Mouse (Mus musculus) intestine, postnatal 0 days (tissue): Measurements from ENCODE around the gene Kcp. TPM values are rescaled to one million over a fixed set of nuclear protein-coding genes. Genes with fewer than 3 reads are reported as not detected.

Experiments used
- ATAC-seq: fragments of 200-750 bp; cut with Nextera tagmentation; 2 replicates; pipeline ENCODE4 v1.8.0; 2017; ENCODE audit warnings: mild to moderate bottlenecking, moderate TSS enrichment, moderate library complexity
- H3K27ac ChIP-seq: fragments of 300-500 bp; sonication (generic); 2 replicates; pipeline ENCODE4 v1.5.1; 2014; ENCODE audit warnings: mild to moderate bottlenecking, low read depth, low read length, moderate library complexity
- H3K27me3 ChIP-seq: fragments of 300-500 bp; sonication (generic); replicated peaks from 2 replicates; pipeline ENCODE4 v1.6.1; 2014; ENCODE audit warnings: low read length, mixed read lengths; ENCODE audit not compliant: control insufficient read depth, insufficient read depth
- H3K36me3 ChIP-seq: fragments of 300-500 bp; sonication (generic); 2 replicates; pipeline ENCODE4 v1.6.1; 2014; ENCODE audit warnings: mild to moderate bottlenecking, moderate library complexity; ENCODE audit not compliant: control insufficient read depth, insufficient read depth
- H3K4me1 ChIP-seq: fragments of 300-500 bp; sonication (generic); replicated peaks from 2 replicates; pipeline ENCODE4 v1.6.1; 2014; ENCODE audit warnings: antibody characterized with exemption, low read length, mixed read lengths; ENCODE audit not compliant: control insufficient read depth, insufficient read depth
- H3K4me2 ChIP-seq: fragments of 300-500 bp; sonication (generic); replicated peaks from 2 replicates; pipeline ENCODE4 v1.6.1; 2014; ENCODE audit warnings: low read depth, mild to moderate bottlenecking, moderate library complexity
- H3K4me3 ChIP-seq: fragments of 300-500 bp; sonication (generic); 2 replicates; pipeline ENCODE4 v1.5.1; 2014; ENCODE audit warnings: low read depth, low read length
- H3K9ac ChIP-seq: fragments of 300-500 bp; sonication (generic); 2 replicates; pipeline ENCODE4 v1.6.1; 2014; ENCODE audit warnings: mild to moderate bottlenecking, low read depth, low read length
- H3K9me3 ChIP-seq: fragments of 300-500 bp; sonication (generic); 2 replicates; pipeline ENCODE4 v1.6.1; 2016; ENCODE audit warnings: mixed run types; ENCODE audit not compliant: control insufficient read depth
- CTCF ChIP-seq: sonication (generic); IDR thresholded peaks from 2 replicates; pipeline ENCODE4 v1.5.1; 2016; ENCODE audit warnings: low read depth, mild to moderate bottlenecking, control low read depth, antibody characterized with exemption, moderate library complexity
- WGBS: fragments of 180-500 bp; shearing (Covaris S2); extraction: QIAGEN DNeasy Blood & Tissue Kit; methylation state at CpG from one replicate; pipeline ENCODE4 v1.1.7; 2014; 5-methylcytosine and 5-hydroxymethylcytosine counted together
- polyA plus RNA-seq: library from polyadenylated mRNA; unstranded; fragments of >200 nt; fragmentation: Nextera tagmentation; extraction: Ambion mirVana; gene quantifications from 2 replicates; pipeline ENCODE4 v1.2.1, GENCODE M21; 2015

Gene Kcp
- polyA plus RNA-seq, 1 experiment from 2014 or later = 2.7 TPM

- H3K4me3 ChIP-seq = no peak overlapping the region
- no peak overlapping the region for H3K27ac ChIP-seq
- no peaks in the 10 kb centered on the region for H3K4me1 ChIP-seq
- no peaks in the 10 kb centered on the region for H3K27me3 ChIP-seq
- ATAC-seq = no peak
- WGBS = 92% methylated on average over 6 of the region's 6 CpGs
- no peak overlapping the region for H3K4me2 ChIP-seq
- no peaks in the 10 kb centered on the region for H3K9me3 ChIP-seq
- no peak overlapping the region for H3K9ac ChIP-seq
- H3K36me3 ChIP-seq = peaks cover 13% of the 10 kb centered on the region; the same call in 1 of the 2 replicates
- TF ChIP-seq CTCF = no peak
Observed at GRCm38 (mm10) chr6:29450667-29451066, 57.1 kb downstream of the Kcp start.

- peaks cover 12% of the 10 kb centered on the region; the same call in 1 of the 2 replicates for H3K36me3 ChIP-seq
Observed at GRCm38 (mm10) chr6:29449858-29450257, 57.9 kb downstream of the Kcp start.

DNA sequence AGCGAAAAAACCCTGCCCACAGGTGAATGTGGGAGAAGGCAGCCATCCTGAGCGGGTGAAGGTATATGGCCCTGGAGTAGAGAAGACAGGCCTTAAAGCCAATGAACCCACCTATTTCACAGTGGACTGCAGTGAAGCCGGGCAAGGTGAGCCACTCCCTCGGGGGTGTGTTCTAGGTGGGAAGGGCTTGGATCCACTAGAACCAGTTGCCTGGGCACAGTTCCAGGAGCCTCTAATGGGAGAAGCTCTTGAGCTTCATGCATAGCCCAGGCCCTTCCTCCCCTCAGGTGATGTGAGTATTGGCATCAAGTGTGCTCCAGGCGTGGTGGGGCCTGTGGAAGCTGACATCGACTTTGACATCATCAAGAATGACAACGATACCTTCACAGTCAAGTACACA is 62.4 kb downstream of the Kcp start:
- no peak for ATAC-seq
- H3K27ac ChIP-seq = no peak overlapping the region
- TF ChIP-seq CTCF = no peak
- no peaks in the 10 kb centered on the region for H3K4me1 ChIP-seq
- 89% methylated on average over 7 of the region's 7 CpGs for WGBS
- no peak overlapping the region for H3K9ac ChIP-seq
- no peaks in the 10 kb centered on the region for H3K27me3 ChIP-seq
- H3K4me3 ChIP-seq = no peak overlapping the region
- no peaks in the 10 kb centered on the region for H3K9me3 ChIP-seq
- H3K4me2 ChIP-seq = no peak overlapping the region
- peaks cover 8% of the 10 kb centered on the region; the same call in 1 of the 2 replicates for H3K36me3 ChIP-seq

More at GRCm38 (mm10) chr6:29449858-29450257, 57.9 kb downstream of the Kcp start:
- no peaks in the 10 kb centered on the region for H3K27me3 ChIP-seq
- ATAC-seq = no peak
- H3K9me3 ChIP-seq = no peaks in the 10 kb centered on the region
- no peaks in the 10 kb centered on the region for H3K4me1 ChIP-seq
- 35% methylated on average over 4 of the region's 4 CpGs for WGBS
- H3K4me3 ChIP-seq = no peak overlapping the region
- no peak overlapping the region for H3K27ac ChIP-seq
- no peak overlapping the region for H3K9ac ChIP-seq
- no peak for TF ChIP-seq CTCF
- H3K4me2 ChIP-seq = no peak overlapping the region

DNA sequence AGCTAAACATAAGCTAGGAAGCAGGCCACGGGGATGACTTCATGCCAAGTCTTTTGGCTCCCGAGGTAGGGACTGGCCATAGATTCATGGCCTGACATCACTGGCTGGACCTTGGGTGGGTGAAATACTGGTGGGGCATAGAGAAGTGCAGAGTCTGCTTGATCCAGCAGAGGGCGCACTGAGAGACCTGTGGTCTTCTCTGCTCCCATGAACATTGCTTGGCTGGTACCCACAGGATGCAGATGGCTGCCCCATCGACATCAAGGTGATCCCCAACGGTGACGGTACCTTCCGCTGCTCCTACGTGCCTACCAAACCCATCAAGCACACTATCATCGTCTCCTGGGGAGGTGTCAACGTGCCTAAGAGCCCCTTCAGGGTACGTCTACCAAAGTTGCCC is 63.0 kb downstream of the Kcp start:
- Histone ChIP-seq H3K27me3 (no peaks in the 10 kb centered on the region), H3K9me3 (no peaks in the 10 kb centered on the region), H3K9ac (no peak overlapping the region), H3K36me3 (peaks cover 8% of the 10 kb centered on the region; the same call in 1 of the 2 replicates), H3K4me3 (no peak overlapping the region), H3K4me2 (no peak overlapping the region), H3K27ac (no peak overlapping the region), H3K4me1 (no peaks in the 10 kb centered on the region)
- WGBS = 66% methylated on average over 11 of the region's 11 CpGs
- peak; percentile 81 for TF ChIP-seq CTCF
- ATAC-seq = no peak

DNA sequence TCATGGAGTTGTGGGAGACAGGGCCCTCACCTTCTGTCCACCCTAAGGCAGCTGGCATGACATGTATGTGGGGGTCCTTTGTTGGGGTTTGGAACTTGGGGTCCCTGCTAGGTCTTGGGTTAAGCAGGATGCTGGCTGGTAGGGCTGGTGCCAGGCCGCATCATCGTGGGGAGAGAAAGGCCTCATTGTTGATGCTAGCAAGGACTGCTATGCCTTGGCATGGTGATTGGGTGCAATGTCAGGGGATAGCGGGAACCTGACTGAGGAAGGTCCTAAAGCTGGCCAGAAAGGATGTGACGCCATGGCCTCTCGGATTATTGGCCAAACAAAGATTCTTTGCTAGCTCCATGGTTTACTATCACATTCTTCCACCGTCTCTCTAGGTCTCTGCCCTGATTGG is 68.0 kb downstream of the Kcp start:
- Histone ChIP-seq H3K36me3 (peaks cover 4% of the 10 kb centered on the region; the same call in 1 of the 2 replicates), H3K27me3 (peaks cover 11% of the 10 kb centered on the region; the same call in 1 of the 2 replicates), H3K4me1 (no peaks in the 10 kb centered on the region), H3K9me3 (no peaks in the 10 kb centered on the region), H3K4me3 (no peak overlapping the region), H3K4me2 (no peak overlapping the region), H3K27ac (no peak overlapping the region), H3K9ac (no peak overlapping the region)
- no peak for TF ChIP-seq CTCF
- ATAC-seq = no peak
- 88% methylated on average over 6 of the region's 6 CpGs for WGBS

- peaks cover 4% of the 10 kb centered on the region; the same call in 1 of the 2 replicates for H3K36me3 ChIP-seq
- WGBS = 82% methylated on average over 4 of the region's 4 CpGs
- H3K4me3 ChIP-seq = no peak overlapping the region
- no peaks in the 10 kb centered on the region for H3K9me3 ChIP-seq
- no peak overlapping the region for H3K27ac ChIP-seq
- H3K9ac ChIP-seq = no peak overlapping the region
- H3K27me3 ChIP-seq = peaks cover 16% of the 10 kb centered on the region; the same call in 1 of the 2 replicates
- no peak for ATAC-seq
- no peaks in the 10 kb centered on the region for H3K4me1 ChIP-seq
- TF ChIP-seq CTCF = no peak
- no peak overlapping the region for H3K4me2 ChIP-seq
Observed at GRCm38 (mm10) chr6:29439251-29439650, 68.5 kb downstream of the Kcp start.
